In the genomic region with DNA sequence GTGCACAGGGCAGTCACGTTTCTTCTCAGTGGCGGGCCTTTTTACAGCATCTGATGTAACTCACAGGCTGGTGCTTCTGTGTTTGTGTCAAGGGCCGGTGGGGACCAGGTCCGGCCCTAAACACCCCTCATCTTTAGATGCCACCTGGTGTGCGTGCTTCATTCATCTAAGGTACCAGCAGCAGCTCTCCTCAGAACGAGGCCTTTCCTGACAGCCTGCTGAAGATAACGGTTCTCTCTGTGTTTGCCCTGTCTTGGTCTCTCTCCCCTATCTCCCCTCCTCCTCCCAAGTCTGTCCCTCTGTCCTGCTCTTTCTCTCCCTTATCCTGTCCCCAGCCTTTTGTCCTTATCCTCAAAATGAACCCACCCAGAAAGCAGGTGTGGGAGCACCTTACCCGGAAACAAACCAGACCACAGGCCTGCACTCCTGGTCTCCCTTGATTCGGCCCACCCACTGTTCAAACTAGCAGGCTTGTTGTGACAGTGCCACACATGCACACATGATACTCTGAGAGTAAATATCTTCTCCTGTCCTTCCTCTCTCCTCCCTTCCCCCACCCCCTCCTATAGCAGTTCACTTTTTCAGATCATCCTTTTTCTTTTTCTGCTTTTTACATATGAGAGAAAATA, we compare ENCODE assay signal across 23 mouse cellular contexts. TPM values are rescaled to one million over a fixed set of nuclear protein-coding genes. Genes with fewer than 3 reads are reported as not detected.
DNase-seq lines count a peak whose midpoint lies in the region; ATAC-seq and TF ChIP-seq lines count a peak whose summit lies in the region.
"Had no signal": no experiment of that assay in that cellular context is flagged by ENCODE, and none has a peak within 500 bp of the region (broad histone marks: within the 10 kb centered on the region; RNA-seq: fewer than 3 reads in every experiment).

No protein-coding gene starts in this region.

- peak overlapping the region; percentile 78 for H3K27ac ChIP-seq in thymus, adult 2 months (ENCODE audit: control insufficient read depth, insufficient read depth, low read length)
- H3K27ac ChIP-seq in liver, embryonic 16.5 days (ENCODE audit: low read length) = 0 out of 2 replicates have a peak overlapping the region, but pooled peaks have one; percentile 10
- H3K27ac ChIP-seq: embryonic facial prominence, embryonic 12.5 days; forebrain, embryonic 13.5 days; hindbrain, embryonic 12.5 days; limb, embryonic 12.5 days; lung, embryonic 15.5 days; stomach, postnatal 0 days had no signal

- DNase-seq in heart, adult 11 months = peak; percentile 83
- no peak for DNase-seq in heart, adult 18-20 months
- DNase-seq in thymus, adult 2 months = no peak
- DNase-seq in thymus, adult 18-20 months = no peak
- peak; percentile 34 to 44 for DNase-seq in thymus, postnatal 36 days
- DNase-seq in kidney, adult 11 months = no peak
- DNase-seq in spleen, postnatal 36 days (ENCODE audit: low spot score in 2 of 2) = no peak
- DNase-seq: adrenal gland, adult 2 months; cerebellum, postnatal 10 days; gastrocnemius, postnatal 10 days; kidney, adult 8-10 months; kidney, postnatal 14 days; right cerebral cortex, postnatal 25 days had no signal

- H3K27me3 ChIP-seq in thymus, adult 2 months (ENCODE audit: control insufficient read depth, insufficient read depth, low read length) = no peaks in the 10 kb centered on the region
- no peaks in the 10 kb centered on the region for H3K27me3 ChIP-seq in liver, embryonic 16.5 days (ENCODE audit: control insufficient read depth, insufficient read depth, low read depth, low read length)
- H3K27me3 ChIP-seq: CH12.LX; embryonic facial prominence, embryonic 12.5 days; forebrain, embryonic 13.5 days; hindbrain, embryonic 12.5 days; limb, embryonic 12.5 days; lung, embryonic 15.5 days had no signal

- no peak for TF ChIP-seq POLR2A in thymus, adult 2 months (IDR thresholded peaks at IDR 0.05; ENCODE audit: control insufficient read depth, extremely low read depth, insufficient read depth, low read length, poor library complexity)

- peaks cover 42% of the 10 kb centered on the region for H3K4me1 ChIP-seq in thymus, adult 2 months (replicated peaks; ENCODE audit: control insufficient read depth, insufficient read depth, low read length)
- H3K4me1 ChIP-seq in liver, embryonic 16.5 days (ENCODE audit: control insufficient read depth, low read depth, low read length) = peaks cover 5% of the 10 kb centered on the region

- no peak for ATAC-seq in liver, embryonic 16.5 days (ENCODE audit: low read depth)
- ATAC-seq: forebrain, embryonic 13.5 days; midbrain, embryonic 16.5 days had no signal

- H3K4me3 ChIP-seq in thymus, adult 2 months (ENCODE audit: control insufficient read depth, insufficient read depth, low read length) = no peak overlapping the region
- no peak overlapping the region for H3K4me3 ChIP-seq in liver, embryonic 16.5 days (ENCODE audit: low read depth, low read length)
- H3K4me3 ChIP-seq: embryonic facial prominence, embryonic 12.5 days; erythroblast, embryonic 14.5 days; forebrain, embryonic 13.5 days; hindbrain, embryonic 12.5 days; limb, embryonic 12.5 days; lung, embryonic 15.5 days had no signal

- no peak for TF ChIP-seq CTCF in thymus, adult 2 months (IDR thresholded peaks at IDR 0.05; ENCODE audit: borderline replicate concordance, control insufficient read depth, extremely low read depth, insufficient read depth, low read length, poor library complexity)

- H3K9ac ChIP-seq in liver, embryonic 16.5 days (ENCODE audit: low read depth, low read length) = no peak overlapping the region
- H3K9ac ChIP-seq: embryonic facial prominence, embryonic 12.5 days; forebrain, embryonic 13.5 days; hindbrain, embryonic 12.5 days; limb, embryonic 12.5 days; lung, embryonic 15.5 days had no signal

- H3K36me3 ChIP-seq in thymus, adult 2 months (ENCODE audit: control insufficient read depth, insufficient read depth, low read length) = peaks cover 16% of the 10 kb centered on the region
- no peaks in the 10 kb centered on the region for H3K36me3 ChIP-seq in liver, embryonic 16.5 days (ENCODE audit: control insufficient read depth, insufficient read depth)
- H3K36me3 ChIP-seq: embryonic facial prominence, embryonic 12.5 days; hindbrain, embryonic 12.5 days; limb, embryonic 12.5 days; lung, embryonic 15.5 days had no signal

- H3K4me2 ChIP-seq in liver, embryonic 16.5 days (ENCODE audit: low read depth, low read length) = no peak overlapping the region
- H3K4me2 ChIP-seq: embryonic facial prominence, embryonic 12.5 days; forebrain, embryonic 13.5 days; hindbrain, embryonic 12.5 days; limb, embryonic 12.5 days; lung, embryonic 15.5 days had no signal

- H3K9me3 ChIP-seq in liver, embryonic 16.5 days (replicated peaks; ENCODE audit: control insufficient read depth, low read length) = no peaks in the 10 kb centered on the region
- H3K9me3 ChIP-seq: embryonic facial prominence, embryonic 12.5 days; forebrain, embryonic 13.5 days; hindbrain, embryonic 12.5 days; limb, embryonic 12.5 days; lung, embryonic 15.5 days had no signal

- 38% methylated on average over 9 of the region's 9 CpGs for WGBS in thymus, adult 2 months
- WGBS in liver, embryonic 16.5 days (ENCODE audit: insufficient replicate concordance) = 11% methylated on average over 9 of the region's 9 CpGs

RNA-seq across cellular contexts. Expression of a gene that starts 14.4 kb away (rescaled TPM):
- total RNA-seq in heart, adult 18-20 months (2021) = 1 to 10 TPM; 1.8 to 4.4 TPM
- polyA plus RNA-seq in thymus, adult 2 months (2012; rRNA removed) = 29.6 and 32.1 TPM in 2 replicates
- polyA plus RNA-seq in liver, embryonic 16.5 days (2015; fragmentation: Nextera tagmentation; extraction: Ambion mirVana) = 8.8 and 9.5 TPM in 2 replicates

RNA-seq across cellular contexts. Expression of a gene that starts 36.5 kb away (rescaled TPM):
- total RNA-seq in heart, adult 18-20 months (2021) = 10 to 100 TPM; 26.6 to 26.8 TPM
- 43.0 and 43.1 TPM in 2 replicates for polyA plus RNA-seq in thymus, adult 2 months (2012; rRNA removed)
- 7.8 and 12.3 TPM in 2 replicates for polyA plus RNA-seq in liver, embryonic 16.5 days (2015; fragmentation: Nextera tagmentation; extraction: Ambion mirVana)

Comparison
In these comparisons a context has a peak if more than half of its experiments do, and no peak if none do; other contexts are left out.
1. DNase-seq: peak in heart, adult 11 months (single experiment) and thymus, postnatal 36 days (2 of 2); none in heart, adult 18-20 months (0 of 2), thymus, adult 2 months (single experiment), thymus, adult 18-20 months (0 of 2), kidney, adult 11 months (single experiment) and spleen, postnatal 36 days (0 of 2).